Mouse (Mus musculus) midbrain, embryonic 12.5 days (tissue): ENCODE data around the gene Plekhg3. TPM values are rescaled to one million over a fixed set of nuclear protein-coding genes. Genes with fewer than 3 reads are reported as not detected.

Experiments
- ATAC-seq: fragments of 200-750 bp; cut with Nextera tagmentation; 2 replicates; pipeline ENCODE4 v1.8.0; 2017; ENCODE audit warnings: low read depth, moderate TSS enrichment, moderate library complexity; ENCODE audit not compliant: low FRiP score
- H3K27ac ChIP-seq: fragments of 300-500 bp; sonication (generic); replicated peaks from 2 replicates; pipeline ENCODE4 v1.5.1; 2016; ENCODE audit warnings: mild to moderate bottlenecking
- H3K27me3 ChIP-seq: fragments of 300-500 bp; sonication (generic); 2 replicates; pipeline ENCODE4 v1.6.1; 2016; ENCODE audit warnings: mild to moderate bottlenecking
- H3K36me3 ChIP-seq: fragments of 300-500 bp; sonication (generic); 2 replicates; pipeline ENCODE4 v1.6.1; 2016
- H3K4me1 ChIP-seq: fragments of 300-500 bp; sonication (generic); 2 replicates; pipeline ENCODE4 v1.6.1; 2016
- H3K4me2 ChIP-seq: fragments of 300-500 bp; sonication (generic); replicated peaks from 2 replicates; pipeline ENCODE4 v1.6.1; 2016; ENCODE audit warnings: mild to moderate bottlenecking, moderate library complexity
- H3K4me3 ChIP-seq: fragments of 300-500 bp; sonication (generic); 2 replicates; pipeline ENCODE4 v1.5.1; 2016; ENCODE audit warnings: mild to moderate bottlenecking
- H3K9ac ChIP-seq: fragments of 300-500 bp; sonication (generic); replicated peaks from 2 replicates; pipeline ENCODE4 v1.6.1; 2016; ENCODE audit warnings: mild to moderate bottlenecking, moderate library complexity
- H3K9me3 ChIP-seq: fragments of 300-500 bp; sonication (generic); 2 replicates; pipeline ENCODE4 v1.6.1; 2016; ENCODE audit warnings: mild to moderate bottlenecking
- WGBS: fragments of 180-500 bp; shearing (Covaris S2); methylation state at CpG from one replicate; pipeline ENCODE4 v1.1.7; 2016; 5-methylcytosine and 5-hydroxymethylcytosine counted together
- polyA plus RNA-seq: library from polyadenylated mRNA; unstranded; fragments of >200 nt; fragmentation: Nextera tagmentation; extraction: Ambion mirVana; gene quantifications from 2 replicates; pipeline ENCODE4 v1.2.1, GENCODE M21; 2016

Gene Plekhg3
- polyA plus RNA-seq, 1 experiment from 2014 or later, result 1.8 TPM

- no peak overlapping the region for H3K4me2 ChIP-seq
- 52% methylated on average over 3 of the region's 3 CpGs for WGBS
- H3K4me3 ChIP-seq, result no peak overlapping the region
- no peaks in the 10 kb centered on the region for H3K9me3 ChIP-seq
- H3K27ac ChIP-seq, result no peak overlapping the region
- no peak overlapping the region for H3K9ac ChIP-seq
- H3K36me3 ChIP-seq, result no peaks in the 10 kb centered on the region
- ATAC-seq, result no peak
- H3K27me3 ChIP-seq, result no peaks in the 10 kb centered on the region
- H3K4me1 ChIP-seq, result peaks cover 2% of the 10 kb centered on the region; the same call in 1 of the 2 replicates
Observed at GRCm38 (mm10) chr12:76500896-76501295, 29.8 kb upstream of the Plekhg3 start.

GRCm38 (mm10) chr12:76502981-76503380 is 27.7 kb upstream of the Plekhg3 start:
- Histone ChIP-seq H3K27ac (no peak overlapping the region), H3K9me3 (no peaks in the 10 kb centered on the region), H3K9ac (no peak overlapping the region), H3K27me3 (no peaks in the 10 kb centered on the region), H3K4me1 (peaks cover 8% of the 10 kb centered on the region), H3K4me2 (no peak overlapping the region), H3K36me3 (no peaks in the 10 kb centered on the region), H3K4me3 (no peak overlapping the region)
- no peak for ATAC-seq
- WGBS, result 74% methylated on average over 5 of the region's 5 CpGs

GRCm38 (mm10) chr12:76506522-76506921 is 24.2 kb upstream of the Plekhg3 start:
- H3K27ac ChIP-seq, result 0 out of 2 replicates have a peak overlapping the region, but pooled peaks have one; percentile 8
- H3K4me1 ChIP-seq, result peaks cover 8% of the 10 kb centered on the region
- 35% methylated on average over 2 of the region's 2 CpGs for WGBS
- no peaks in the 10 kb centered on the region for H3K27me3 ChIP-seq
- ATAC-seq, result no peak
- H3K4me3 ChIP-seq, result no peak overlapping the region
- no peak overlapping the region for H3K4me2 ChIP-seq
- no peaks in the 10 kb centered on the region for H3K36me3 ChIP-seq
- H3K9me3 ChIP-seq, result no peaks in the 10 kb centered on the region
- no peak overlapping the region for H3K9ac ChIP-seq

GRCm38 (mm10) chr12:76507791-76508190 is 22.9 kb upstream of the Plekhg3 start:
- no peak for ATAC-seq
- Histone ChIP-seq H3K27ac (no peak overlapping the region), H3K9me3 (no peaks in the 10 kb centered on the region), H3K4me1 (peaks cover 8% of the 10 kb centered on the region), H3K9ac (no peak overlapping the region), H3K4me2 (no peak overlapping the region), H3K27me3 (no peaks in the 10 kb centered on the region), H3K4me3 (no peak overlapping the region), H3K36me3 (no peaks in the 10 kb centered on the region)
- 66% methylated on average over 5 of the region's 5 CpGs for WGBS

- H3K4me1 ChIP-seq, result peaks cover 8% of the 10 kb centered on the region
Observed at GRCm38 (mm10) chr12:76508909-76509440, 21.7 kb upstream of the Plekhg3 start.

GRCm38 (mm10) chr12:76512731-76513130 is 18.0 kb upstream of the Plekhg3 start:
- H3K9ac ChIP-seq, result no peak overlapping the region
- H3K27ac ChIP-seq, result no peak overlapping the region
- ATAC-seq, result no peak
- no peak overlapping the region for H3K4me3 ChIP-seq
- H3K9me3 ChIP-seq, result no peaks in the 10 kb centered on the region
- WGBS, result 63% methylated on average over 1 of the region's 1 CpGs
- H3K36me3 ChIP-seq, result no peaks in the 10 kb centered on the region
- H3K27me3 ChIP-seq, result no peaks in the 10 kb centered on the region
- no peak overlapping the region for H3K4me2 ChIP-seq
- H3K4me1 ChIP-seq, result peaks cover 3% of the 10 kb centered on the region; the same call in 1 of the 2 replicates

More at GRCm38 (mm10) chr12:76508909-76509440, 21.7 kb upstream of the Plekhg3 start:
- H3K9me3 ChIP-seq, result no peaks in the 10 kb centered on the region
- H3K4me3 ChIP-seq, result no peak overlapping the region
- H3K9ac ChIP-seq, result no peak overlapping the region
- 86% methylated on average over 7 of the region's 7 CpGs for WGBS
- H3K27ac ChIP-seq, result no peak overlapping the region
- no peak for ATAC-seq
- H3K27me3 ChIP-seq, result no peaks in the 10 kb centered on the region
- no peaks in the 10 kb centered on the region for H3K36me3 ChIP-seq
- H3K4me2 ChIP-seq, result no peak overlapping the region

GRCm38 (mm10) chr12:76514842-76515241 is 15.8 kb upstream of the Plekhg3 start:
- no peak overlapping the region for H3K27ac ChIP-seq
- 29% methylated on average over 4 of the region's 4 CpGs for WGBS
- H3K36me3 ChIP-seq, result no peaks in the 10 kb centered on the region
- ATAC-seq, result no peak
- no peaks in the 10 kb centered on the region for H3K9me3 ChIP-seq
- no peak overlapping the region for H3K4me2 ChIP-seq
- no peaks in the 10 kb centered on the region for H3K4me1 ChIP-seq
- H3K9ac ChIP-seq, result no peak overlapping the region
- no peaks in the 10 kb centered on the region for H3K27me3 ChIP-seq
- H3K4me3 ChIP-seq, result no peak overlapping the region

GRCm38 (mm10) chr12:76518000-76518399 is 12.7 kb upstream of the Plekhg3 start:
- Histone ChIP-seq H3K9ac (no peak overlapping the region), H3K9me3 (no peaks in the 10 kb centered on the region), H3K4me2 (no peak overlapping the region), H3K27ac (no peak overlapping the region), H3K36me3 (no peaks in the 10 kb centered on the region), H3K27me3 (no peaks in the 10 kb centered on the region; the same call in 1 of the 2 replicates), H3K4me3 (no peak overlapping the region), H3K4me1 (no peaks in the 10 kb centered on the region)
- WGBS, result 94% methylated on average over 9 of the region's 9 CpGs
- no peak for ATAC-seq

- Histone ChIP-seq H3K27me3 (no peaks in the 10 kb centered on the region; the same call in 1 of the 2 replicates), H3K9me3 (no peaks in the 10 kb centered on the region), H3K36me3 (no peaks in the 10 kb centered on the region), H3K27ac (no peak overlapping the region), H3K9ac (no peak overlapping the region), H3K4me3 (no peak overlapping the region), H3K4me1 (no peaks in the 10 kb centered on the region), H3K4me2 (no peak overlapping the region)
- ATAC-seq, result no peak
- WGBS, result 89% methylated on average over 12 of the region's 12 CpGs
Observed at GRCm38 (mm10) chr12:76518909-76519842, 11.5 kb upstream of the Plekhg3 start.

GRCm38 (mm10) chr12:76523654-76524053 is 7.0 kb upstream of the Plekhg3 start:
- Histone ChIP-seq H3K27ac (no peak overlapping the region), H3K4me2 (no peak overlapping the region), H3K9me3 (no peaks in the 10 kb centered on the region), H3K4me3 (no peak overlapping the region), H3K9ac (no peak overlapping the region), H3K36me3 (no peaks in the 10 kb centered on the region), H3K4me1 (no peaks in the 10 kb centered on the region), H3K27me3 (peaks cover 1% of the 10 kb centered on the region)
- no peak for ATAC-seq
- 81% methylated on average over 5 of the region's 5 CpGs for WGBS

GRCm38 (mm10) chr12:76524915-76525314 is 5.8 kb upstream of the Plekhg3 start:
- Histone ChIP-seq H3K27ac (no peak overlapping the region), H3K4me3 (no peak overlapping the region), H3K4me2 (no peak overlapping the region), H3K36me3 (no peaks in the 10 kb centered on the region), H3K4me1 (no peaks in the 10 kb centered on the region), H3K9me3 (no peaks in the 10 kb centered on the region), H3K9ac (no peak overlapping the region), H3K27me3 (peaks cover 14% of the 10 kb centered on the region)
- ATAC-seq, result no peak
- WGBS, result 94% methylated on average over 3 of the region's 3 CpGs

GRCm38 (mm10) chr12:76527245-76527881 is 3.3 kb upstream of the Plekhg3 start:
- Histone ChIP-seq H3K9me3 (no peaks in the 10 kb centered on the region), H3K36me3 (no peaks in the 10 kb centered on the region), H3K27ac (no peak overlapping the region), H3K27me3 (peaks cover 38% of the 10 kb centered on the region), H3K4me1 (peaks cover 1% of the 10 kb centered on the region; the same call in 1 of the 2 replicates), H3K4me2 (no peak overlapping the region), H3K4me3 (no peak overlapping the region), H3K9ac (no peak overlapping the region)
- ATAC-seq, result no peak
- WGBS, result 73% methylated on average over 9 of the region's 9 CpGs
